Mouse (Mus musculus) myocyte (in vitro differentiated cells): Measurements from ENCODE around the gene Cd27. TPM values are rescaled to one million over a fixed set of nuclear protein-coding genes. Genes with fewer than 3 reads are reported as not detected.
A peak's percentile ranks its signal among the peaks of the same experiment; 100 is the strongest.

Experiments
- H3K27me3 ChIP-seq: one replicate; pipeline ENCODE4 v1.6.1; 2011; ENCODE audit not compliant: control insufficient read depth, insufficient read depth, insufficient read length
- H3K36me3 ChIP-seq: one replicate; pipeline ENCODE4 v1.6.1; 2011; ENCODE audit not compliant: control insufficient read depth, insufficient read depth
- H3K4me2 ChIP-seq: one replicate; pipeline ENCODE4 v1.6.1; 2011; ENCODE audit warnings: low read depth, control low read depth
- H3K4me3 ChIP-seq: one replicate; pipeline ENCODE4 v1.5.1; 2011; ENCODE audit warnings: mild to moderate bottlenecking, control low read depth, moderate library complexity
- H3K79me2 ChIP-seq: one replicate; pipeline ENCODE4 v1.6.1; 2011; ENCODE audit not compliant: control insufficient read depth, insufficient read depth
- H3ac ChIP-seq: one replicate; pipeline ENCODE4 v1.6.1; 2011; ENCODE audit not compliant: control insufficient read depth, insufficient read length
- CEBPB ChIP-seq: IDR thresholded peaks from 2 replicates; pipeline ENCODE4 v1.6.1; 2011; ENCODE audit warnings: mild to moderate bottlenecking, moderate library complexity; ENCODE audit not compliant: poor library complexity, insufficient read depth, severe bottlenecking
- E2F4 ChIP-seq: IDR thresholded peaks from one replicate; pipeline ENCODE4 v1.6.1; 2011; ENCODE audit warnings: mild to moderate bottlenecking, control low read depth, moderate library complexity; ENCODE audit not compliant: insufficient read depth
- MAX ChIP-seq: IDR thresholded peaks from one replicate; pipeline ENCODE4 v1.6.1; 2011; ENCODE audit warnings: low read depth, mild to moderate bottlenecking, control low read depth
- MYOD1 ChIP-seq, 3 experiments: IDR thresholded peaks; one replicate each; pipeline ENCODE4 v1.6.1; 2011; ENCODE audit warnings: control low read depth in 2 of 3, low read depth in 2 of 3, mild to moderate bottlenecking in 2 of 3, moderate library complexity in 1 of 3; ENCODE audit not compliant: insufficient read length in 2 of 3, control insufficient read depth in 1 of 3
- MYOG ChIP-seq, 3 experiments: IDR thresholded peaks; one replicate each; pipeline ENCODE4 v1.6.1; 2011; ENCODE audit warnings: control low read depth in 2 of 3, low read depth in 2 of 3, mild to moderate bottlenecking in 2 of 3; ENCODE audit not compliant: insufficient read length in 2 of 3, control insufficient read depth in 1 of 3, insufficient read depth in 1 of 3
- POLR2A ChIP-seq: IDR thresholded peaks from one replicate; pipeline ENCODE4 v1.6.1; 2011; ENCODE audit warnings: low read depth, mild to moderate bottlenecking, control low read depth, moderate library complexity; ENCODE audit not compliant: insufficient read length
- POLR2AphosphoS2 ChIP-seq: IDR thresholded peaks from one replicate; pipeline ENCODE4 v1.6.1; 2011; ENCODE audit warnings: low read depth, control low read depth; ENCODE audit not compliant: insufficient read length
- REST ChIP-seq: IDR thresholded peaks from one replicate; pipeline ENCODE4 v1.6.1; 2011; ENCODE audit warnings: mild to moderate bottlenecking, control low read depth, moderate library complexity; ENCODE audit not compliant: insufficient read depth, insufficient read length
- SRF ChIP-seq: IDR thresholded peaks from one replicate; pipeline ENCODE4 v1.6.1; 2011; ENCODE audit warnings: low read depth; ENCODE audit not compliant: control insufficient read depth, insufficient read length
- TCF12 ChIP-seq: IDR thresholded peaks from one replicate; pipeline ENCODE4 v1.6.1; 2011; ENCODE audit warnings: mild to moderate bottlenecking, control low read depth; ENCODE audit not compliant: poor library complexity, insufficient read depth, severe bottlenecking
- TCF3 ChIP-seq: IDR thresholded peaks from one replicate; pipeline ENCODE4 v1.6.1; 2011; ENCODE audit warnings: low read depth, control low read depth; ENCODE audit not compliant: insufficient read length
- USF1 ChIP-seq: IDR thresholded peaks from one replicate; pipeline ENCODE4 v1.6.1; 2011; ENCODE audit warnings: low read depth, mild to moderate bottlenecking, control low read depth, moderate library complexity
- polyA plus RNA-seq: library from polyadenylated mRNA; unstranded; fragments of >200 nt; fragmentation: generic; extraction: Trizol; gene quantifications from one replicate; pipeline ENCODE4 v1.2.1, GENCODE M21; 2012; ENCODE audit warnings: missing spikeins

The Cd27 gene
- polyA plus RNA-seq, 1 experiment, result 1.5 TPM

- Histone ChIP-seq H3K79me2 (no peaks in the 10 kb centered on the region), H3K4me3 (no peak overlapping the region), H3K27me3 (no peaks in the 10 kb centered on the region), H3K4me2 (no peak overlapping the region), H3ac (no peak overlapping the region), H3K36me3 (no peaks in the 10 kb centered on the region)
- no peak for TF ChIP-seq MAX
- no peak for TF ChIP-seq USF1
- no peak for TF ChIP-seq TCF3
- no peak for TF ChIP-seq E2F4
- TF ChIP-seq MYOD1 (IDR thresholded peaks at IDR 0.05; ENCODE audit: control insufficient read depth in 1 of 3, insufficient read length in 2 of 3, low read depth in 2 of 3), result no peak
- no peak for TF ChIP-seq TCF12
- TF ChIP-seq CEBPB, result no peak
- TF ChIP-seq MYOG (IDR thresholded peaks at IDR 0.05; ENCODE audit: control insufficient read depth in 1 of 3, insufficient read depth in 1 of 3, insufficient read length in 2 of 3, low read depth in 2 of 3), result no peak
- TF ChIP-seq POLR2AphosphoS2, result no peak
- TF ChIP-seq POLR2A, result no peak
- no peak for TF ChIP-seq SRF
- TF ChIP-seq REST, result no peak
Measured at GRCm38 (mm10) chr6:125274841-125275563, 38.2 kb upstream of the Cd27 start.

GRCm38 (mm10) chr6:125272228-125272785 is 35.5 kb upstream of the Cd27 start:
- no peak overlapping the region for H3ac ChIP-seq
- no peak overlapping the region for H3K4me3 ChIP-seq
- no peaks in the 10 kb centered on the region for H3K79me2 ChIP-seq
- H3K36me3 ChIP-seq, result no peaks in the 10 kb centered on the region
- no peaks in the 10 kb centered on the region for H3K27me3 ChIP-seq
- TF ChIP-seq TCF12 (no peak), CEBPB (no peak), MYOG (IDR thresholded peaks at IDR 0.05; ENCODE audit: control insufficient read depth in 1 of 3, insufficient read depth in 1 of 3, insufficient read length in 2 of 3, low read depth in 2 of 3) (no peak), USF1 (no peak), SRF (no peak), E2F4 (no peak), MYOD1 (IDR thresholded peaks at IDR 0.05; ENCODE audit: control insufficient read depth in 1 of 3, insufficient read length in 2 of 3, low read depth in 2 of 3) (no peak), POLR2AphosphoS2 (no peak), POLR2A (no peak), REST (no peak), MAX (no peak), TCF3 (no peak)
- peak overlapping the region; percentile 73 for H3K4me2 ChIP-seq

DNA sequence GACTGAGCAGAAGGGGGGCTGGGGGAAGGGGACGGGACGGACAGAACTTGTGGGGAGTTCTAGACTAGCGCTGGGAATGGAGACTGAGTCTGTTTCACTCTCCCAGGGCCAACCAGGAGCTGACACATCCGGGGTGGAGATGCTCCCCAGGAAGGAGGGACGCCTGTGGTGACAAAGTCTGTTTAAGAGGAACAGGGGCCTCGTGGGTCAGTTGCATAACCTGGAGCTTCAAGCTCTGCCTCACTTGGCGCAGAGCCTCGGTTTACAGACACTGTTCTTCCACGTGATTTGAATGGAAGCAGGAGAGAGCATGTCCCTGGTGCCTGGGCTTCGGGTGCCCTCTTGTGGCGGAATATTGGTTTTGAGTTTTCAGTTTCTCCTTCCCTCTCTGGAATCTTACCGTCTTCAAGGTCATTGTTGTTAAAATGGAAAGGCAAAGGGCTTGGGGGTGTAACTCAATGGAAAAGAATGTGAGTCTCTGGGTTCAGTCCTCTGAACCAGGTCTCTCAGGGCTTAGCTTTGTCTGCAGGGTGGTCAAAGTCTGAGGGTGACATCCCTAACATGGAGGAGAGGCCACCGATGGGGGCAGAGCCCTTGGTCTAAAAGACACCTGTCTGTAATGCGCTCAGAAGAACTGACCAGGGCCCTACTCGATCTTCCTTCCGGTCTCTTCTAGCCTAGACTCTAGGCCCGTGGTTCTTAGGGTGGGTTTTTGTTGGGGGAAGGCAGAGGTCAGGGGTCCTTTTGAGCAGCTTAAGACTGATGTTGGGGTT is 34.8 kb upstream of the Cd27 start:
- H3ac ChIP-seq, result no peak overlapping the region
- H3K4me3 ChIP-seq, result no peak overlapping the region

DNA sequence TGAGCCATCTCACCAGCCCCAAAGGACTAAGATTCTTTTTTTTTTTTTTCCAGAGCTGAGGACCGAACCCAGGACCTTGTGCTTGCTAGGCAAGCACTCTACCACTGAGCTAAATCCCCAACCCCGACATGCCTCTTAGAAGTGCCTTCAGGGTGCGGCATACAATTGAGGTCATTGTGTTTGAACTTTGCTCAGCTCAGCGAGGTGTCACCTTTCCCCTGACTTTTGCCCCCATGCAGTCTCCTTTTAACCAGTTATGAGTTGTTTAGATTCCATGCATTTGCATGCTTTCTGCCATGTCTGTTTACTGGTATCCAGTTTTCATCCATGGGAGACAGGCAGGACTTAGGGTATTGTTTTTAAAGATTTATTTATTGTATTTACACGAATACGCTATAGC is 32.0 kb upstream of the Cd27 start:
- H3K4me2 ChIP-seq, result no peak overlapping the region
- TF ChIP-seq CEBPB (no peak), MYOG (IDR thresholded peaks at IDR 0.05; ENCODE audit: control insufficient read depth in 1 of 3, insufficient read depth in 1 of 3, insufficient read length in 2 of 3, low read depth in 2 of 3) (no peak), POLR2A (no peak), TCF3 (no peak), TCF12 (no peak), E2F4 (no peak), MAX (no peak), REST (no peak), POLR2AphosphoS2 (no peak), USF1 (no peak), MYOD1 (IDR thresholded peaks at IDR 0.05; ENCODE audit: control insufficient read depth in 1 of 3, insufficient read length in 2 of 3, low read depth in 2 of 3) (no peak), SRF (no peak)

More for the DNA sequence above, 34.8 kb upstream of the Cd27 start:
- peak overlapping the region; percentile 73 for H3K4me2 ChIP-seq
- no peaks in the 10 kb centered on the region for H3K36me3 ChIP-seq
- TF ChIP-seq CEBPB, result peak; percentile 55; the same call in 1 of the 2 replicates
- TF ChIP-seq E2F4, result no peak
- TF ChIP-seq USF1, result peak; percentile 75
- TF ChIP-seq TCF12, result no peak
- no peak for TF ChIP-seq SRF
- no peak for TF ChIP-seq MYOG (IDR thresholded peaks at IDR 0.05; ENCODE audit: control insufficient read depth in 1 of 3, insufficient read depth in 1 of 3, insufficient read length in 2 of 3, low read depth in 2 of 3)
- no peak for TF ChIP-seq TCF3
- TF ChIP-seq MYOD1 (IDR thresholded peaks at IDR 0.05; ENCODE audit: control insufficient read depth in 1 of 3, insufficient read length in 2 of 3, low read depth in 2 of 3), result no peak
- TF ChIP-seq MAX, result peak; percentile 75
- TF ChIP-seq POLR2A, result peak; percentile 19
- TF ChIP-seq POLR2AphosphoS2, result no peak
- no peak for TF ChIP-seq REST
- H3K79me2 ChIP-seq, result no peaks in the 10 kb centered on the region
- H3K27me3 ChIP-seq, result no peaks in the 10 kb centered on the region

More for the DNA sequence above, 32.0 kb upstream of the Cd27 start:
- Histone ChIP-seq H3K4me3 (no peak overlapping the region), H3ac (no peak overlapping the region), H3K27me3 (no peaks in the 10 kb centered on the region), H3K79me2 (no peaks in the 10 kb centered on the region), H3K36me3 (no peaks in the 10 kb centered on the region)
